Mouse (Mus musculus): Measurements from ENCODE around the gene Adam12.
A peak's percentile ranks its signal among the peaks of the same experiment; 100 is the strongest.

Gene Adam12

GRCm38 (mm10) chr7:134231378-134232346 lies at the start of gene Adam12:
Adam12 (minus strand) TSS chr7:134232146.
- no peak for DNase-seq (ENCODE audit: low spot score)

- no peak for DNase-seq (ENCODE audit: low spot score)
Measured at GRCm38 (mm10) chr7:134272956-134273355, 41.0 kb upstream of the Adam12 start.

GRCm38 (mm10) chr7:134272421-134272820 lies 40.5 kb upstream of the Adam12 start:
- DNase-seq (ENCODE audit: low spot score), result no peak

GRCm38 (mm10) chr7:134265783-134266182 lies 33.8 kb upstream of the Adam12 start:
- no peak for DNase-seq (ENCODE audit: low spot score)

GRCm38 (mm10) chr7:134263146-134263906 lies 31.4 kb upstream of the Adam12 start:
- DNase-seq (ENCODE audit: low spot score), result peak; percentile 77

GRCm38 (mm10) chr7:134261003-134261701 lies 29.2 kb upstream of the Adam12 start:
- no peak for DNase-seq (ENCODE audit: low spot score)

GRCm38 (mm10) chr7:134250273-134250870 lies 18.4 kb upstream of the Adam12 start:
- DNase-seq (ENCODE audit: low spot score), result no peak

- no peak for DNase-seq (ENCODE audit: low spot score)
Measured at GRCm38 (mm10) chr7:134248041-134248440, 16.1 kb upstream of the Adam12 start.

GRCm38 (mm10) chr7:134246624-134247023 lies 14.7 kb upstream of the Adam12 start:
- DNase-seq (ENCODE audit: low spot score), result no peak

GRCm38 (mm10) chr7:134242773-134243172 lies 10.8 kb upstream of the Adam12 start:
- no peak for DNase-seq (ENCODE audit: low spot score)

- DNase-seq (ENCODE audit: low spot score), result no peak
Measured at GRCm38 (mm10) chr7:134241212-134241611, 9.3 kb upstream of the Adam12 start.

GRCm38 (mm10) chr7:134240579-134240978 lies 8.6 kb upstream of the Adam12 start:
- DNase-seq (ENCODE audit: low spot score), result no peak

- DNase-seq (ENCODE audit: low spot score), result no peak
Measured at GRCm38 (mm10) chr7:134238863-134239262, 6.9 kb upstream of the Adam12 start.

GRCm38 (mm10) chr7:134237356-134237755 lies 5.4 kb upstream of the Adam12 start:
- DNase-seq (ENCODE audit: low spot score), result no peak

GRCm38 (mm10) chr7:134236727-134237126 lies 4.8 kb upstream of the Adam12 start:
- DNase-seq (ENCODE audit: low spot score), result no peak

- no peak for DNase-seq (ENCODE audit: low spot score)
Measured at GRCm38 (mm10) chr7:134235552-134235951, 3.6 kb upstream of the Adam12 start.

GRCm38 (mm10) chr7:134230708-134231107 lies 1.2 kb downstream of the Adam12 start:
- DNase-seq (ENCODE audit: low spot score), result no peak

- DNase-seq (ENCODE audit: low spot score), result no peak
Measured at GRCm38 (mm10) chr7:134229899-134230298, 2.0 kb downstream of the Adam12 start.

GRCm38 (mm10) chr7:134227773-134228455 lies 4.0 kb downstream of the Adam12 start:
- DNase-seq (ENCODE audit: low spot score), result peak; percentile 70

- no peak for DNase-seq (ENCODE audit: low spot score)
Measured at GRCm38 (mm10) chr7:134227101-134227500, 4.8 kb downstream of the Adam12 start.

GRCm38 (mm10) chr7:134226231-134226630 lies 5.7 kb downstream of the Adam12 start:
- no peak for DNase-seq (ENCODE audit: low spot score)

Measured in retina, embryonic 14.5 days (tissue).